Mouse (Mus musculus) bone marrow macrophage, adult 2 months (primary cell): ENCODE results near the gene Ulk3.

Source experiments
- CTCF ChIP-seq: IDR thresholded peaks from 2 replicates; pipeline ENCODE4 v1.5.1; 2012; ENCODE audit warnings: low read depth, mild to moderate bottlenecking, low read length, moderate library complexity
- POLR2A ChIP-seq: IDR thresholded peaks from 2 replicates; pipeline ENCODE4 v1.6.1; 2012; ENCODE audit warnings: mild to moderate bottlenecking, low read depth, low read length, borderline replicate concordance

DNA sequence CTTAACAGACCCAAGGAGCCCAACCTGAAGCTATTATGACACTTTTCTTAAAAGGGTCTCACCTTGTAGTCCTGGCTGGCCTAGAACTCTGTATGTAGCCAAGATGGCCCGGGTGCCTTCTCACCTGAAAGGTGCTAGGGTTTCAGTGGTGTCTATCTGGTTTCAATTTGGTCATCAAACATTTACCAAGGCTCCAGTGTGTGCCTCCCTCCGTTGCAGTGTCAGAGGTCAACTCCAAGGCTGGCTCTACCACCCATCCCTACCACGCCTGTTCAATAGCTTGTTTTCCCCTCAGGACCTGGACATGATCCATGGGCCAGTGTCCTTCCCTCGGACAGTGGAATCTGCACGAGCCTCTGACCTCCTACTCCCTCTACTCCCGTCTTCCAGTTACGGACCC, 35.0 kb downstream of the Ulk3 start:
- TF ChIP-seq POLR2A: no peak
- no peak for TF ChIP-seq CTCF
